Mouse (Mus musculus): ENCODE results near the gene Scaf1. TPM values are rescaled to one million over a fixed set of nuclear protein-coding genes. Genes with fewer than 3 reads are reported as not detected.
"Not testable (repeated sequence)": the region's sequence is repeated elsewhere in the genome, so short reads cannot be mapped to it uniquely, and the experiment has no call there.

Scaf1 gene
- polyA plus RNA-seq, 1 experiment from 2014 or later = 47.5 TPM

GRCm38 (mm10) chr7:45024281-45025248, 8.4 kb upstream of the Scaf1 start:
- WGBS = 87% methylated on average over 15 of the region's 15 CpGs
- DNase-seq (ENCODE audit: low spot score) (no peak), ATAC-seq (ENCODE audit: low read depth) (no peak)
- Histone ChIP-seq H3K9me3 (ENCODE audit: control insufficient read depth, low read length) (no peaks in the 10 kb centered on the region), H3K27me3 (replicated peaks; ENCODE audit: control insufficient read depth, insufficient read depth, low read length) (no peaks in the 10 kb centered on the region), H3K4me2 (ENCODE audit: low read depth, low read length) (no peak overlapping the region), H3K9ac (ENCODE audit: low read depth, low read length) (no peak overlapping the region), H3K36me3 (ENCODE audit: control insufficient read depth, insufficient read depth, low read length) (peaks cover 29% of the 10 kb centered on the region), H3K4me3 (ENCODE audit: low read depth, low read length) (no peak overlapping the region), H3K27ac (replicated peaks; ENCODE audit: low read depth, low read length) (0 out of 2 replicates have a peak overlapping the region, but pooled peaks have one; percentile 2), H3K4me1 (ENCODE audit: control insufficient read depth, insufficient read depth, low read length) (no peaks in the 10 kb centered on the region)

- DNase-seq (ENCODE audit: low spot score); H3K9me3 ChIP-seq (ENCODE audit: control insufficient read depth, low read length); H3K27me3 ChIP-seq (replicated peaks; ENCODE audit: control insufficient read depth, insufficient read depth, low read length); H3K4me1 ChIP-seq (ENCODE audit: control insufficient read depth, insufficient read depth, low read length); H3K9ac ChIP-seq (ENCODE audit: low read depth, low read length); H3K27ac ChIP-seq (replicated peaks; ENCODE audit: low read depth, low read length); ATAC-seq (ENCODE audit: low read depth); H3K4me3 ChIP-seq (ENCODE audit: low read depth, low read length); H3K4me2 ChIP-seq (ENCODE audit: low read depth, low read length): not testable (repeated sequence)
- 75% methylated on average over 5 of the region's 5 CpGs for WGBS
- H3K36me3 ChIP-seq (ENCODE audit: control insufficient read depth, insufficient read depth, low read length) = peaks cover 20% of the 10 kb centered on the region
These were observed 7.5 kb upstream of the Scaf1 start for GRCm38 (mm10) chr7:45023711-45024110.

- ATAC-seq (ENCODE audit: low read depth) = no peak
- Histone ChIP-seq H3K27me3 (replicated peaks; ENCODE audit: control insufficient read depth, insufficient read depth, low read length) (no peaks in the 10 kb centered on the region), H3K4me2 (ENCODE audit: low read depth, low read length) (no peak overlapping the region), H3K4me1 (ENCODE audit: control insufficient read depth, insufficient read depth, low read length) (peaks cover 11% of the 10 kb centered on the region; the same call in 1 of the 2 replicates), H3K36me3 (ENCODE audit: control insufficient read depth, insufficient read depth, low read length) (no peaks in the 10 kb centered on the region), H3K9me3 (ENCODE audit: control insufficient read depth, low read length) (no peaks in the 10 kb centered on the region), H3K27ac (replicated peaks; ENCODE audit: low read depth, low read length) (no peak overlapping the region), H3K4me3 (ENCODE audit: low read depth, low read length) (no peak overlapping the region), H3K9ac (ENCODE audit: low read depth, low read length) (no peak overlapping the region)
- no peak for DNase-seq (ENCODE audit: low spot score)
- WGBS = 80% methylated on average over 9 of the region's 9 CpGs
These were observed 4.1 kb upstream of the Scaf1 start for GRCm38 (mm10) chr7:45020225-45020624.

- H3K9me3 ChIP-seq (ENCODE audit: control insufficient read depth, low read length) = no peaks in the 10 kb centered on the region
- H3K4me1 ChIP-seq (ENCODE audit: control insufficient read depth, insufficient read depth, low read length) = peaks cover 19% of the 10 kb centered on the region
- no peak overlapping the region for H3K9ac ChIP-seq (ENCODE audit: low read depth, low read length)
- peak overlapping the region; percentile 70 for H3K4me2 ChIP-seq (ENCODE audit: low read depth, low read length)
- ATAC-seq (ENCODE audit: low read depth) = no peak
- H3K27me3 ChIP-seq (replicated peaks; ENCODE audit: control insufficient read depth, insufficient read depth, low read length) = no peaks in the 10 kb centered on the region
- H3K36me3 ChIP-seq (ENCODE audit: control insufficient read depth, insufficient read depth, low read length) = 0 out of 2 replicates have a peak, but pooled peaks cover under 1% of the 10 kb centered on the region
- H3K27ac ChIP-seq (replicated peaks; ENCODE audit: low read depth, low read length) = no peak overlapping the region
- peak; percentile 76 for DNase-seq (ENCODE audit: low spot score)
- 39% methylated on average over 8 of the region's 8 CpGs for WGBS
- peak overlapping the region; percentile 88 for H3K4me3 ChIP-seq (ENCODE audit: low read depth, low read length)
These were observed 2.9 kb upstream of the Scaf1 start for GRCm38 (mm10) chr7:45019031-45019571.

GRCm38 (mm10) chr7:45017242-45018061, 1.3 kb upstream of the Scaf1 start, which contains the start of gene Rras:
TSS of gene Rras (plus strand) at chr7:45017961.
- H3K4me1 ChIP-seq (ENCODE audit: control insufficient read depth, insufficient read depth, low read length) = peaks cover 19% of the 10 kb centered on the region
- DNase-seq (ENCODE audit: low spot score) = peak; percentile 100
- H3K36me3 ChIP-seq (ENCODE audit: control insufficient read depth, insufficient read depth, low read length) = peaks cover 17% of the 10 kb centered on the region
- WGBS = under 1% methylated on average over 36 of the region's 36 CpGs
- H3K9me3 ChIP-seq (ENCODE audit: control insufficient read depth, low read length) = no peaks in the 10 kb centered on the region
- H3K4me3 ChIP-seq (ENCODE audit: low read depth, low read length) = peak within 1 kb of the TSS; percentile 88
- H3K9ac ChIP-seq (ENCODE audit: low read depth, low read length) = peak within 1 kb of the TSS; percentile 67
- ATAC-seq (ENCODE audit: low read depth) = peak; percentile 91
- H3K4me2 ChIP-seq (ENCODE audit: low read depth, low read length) = peak within 1 kb of the TSS; percentile 70
- peak within 1 kb of the TSS; percentile 97 for H3K27ac ChIP-seq (replicated peaks; ENCODE audit: low read depth, low read length)
- H3K27me3 ChIP-seq (replicated peaks; ENCODE audit: control insufficient read depth, insufficient read depth, low read length) = no peaks in the 10 kb centered on the region

GRCm38 (mm10) chr7:45016761-45017160, 598 bp upstream of the Scaf1 start:
- Histone ChIP-seq H3K27me3 (replicated peaks; ENCODE audit: control insufficient read depth, insufficient read depth, low read length) (no peaks in the 10 kb centered on the region), H3K27ac (replicated peaks; ENCODE audit: low read depth, low read length) (peak overlapping the region; percentile 97), H3K36me3 (ENCODE audit: control insufficient read depth, insufficient read depth, low read length) (peaks cover 24% of the 10 kb centered on the region), H3K9ac (ENCODE audit: low read depth, low read length) (peak overlapping the region; percentile 67), H3K9me3 (ENCODE audit: control insufficient read depth, low read length) (no peaks in the 10 kb centered on the region), H3K4me3 (ENCODE audit: low read depth, low read length) (peak overlapping the region; percentile 88), H3K4me1 (ENCODE audit: control insufficient read depth, insufficient read depth, low read length) (peaks cover 19% of the 10 kb centered on the region), H3K4me2 (ENCODE audit: low read depth, low read length) (peak overlapping the region; percentile 70)
- no peak for ATAC-seq (ENCODE audit: low read depth)
- no peak for DNase-seq (ENCODE audit: low spot score)
- WGBS = 0% methylated on average over 4 of the region's 4 CpGs

GRCm38 (mm10) chr7:45015344-45015956, 713 bp downstream of the Scaf1 start:
- Histone ChIP-seq H3K4me2 (ENCODE audit: low read depth, low read length) (peak overlapping the region; percentile 71), H3K4me1 (ENCODE audit: control insufficient read depth, insufficient read depth, low read length) (peaks cover 19% of the 10 kb centered on the region), H3K9me3 (ENCODE audit: control insufficient read depth, low read length) (no peaks in the 10 kb centered on the region), H3K9ac (ENCODE audit: low read depth, low read length) (peak overlapping the region; percentile 97), H3K4me3 (ENCODE audit: low read depth, low read length) (peak overlapping the region; percentile 88), H3K27ac (replicated peaks; ENCODE audit: low read depth, low read length) (peak overlapping the region; percentile 86), H3K27me3 (replicated peaks; ENCODE audit: control insufficient read depth, insufficient read depth, low read length) (no peaks in the 10 kb centered on the region), H3K36me3 (ENCODE audit: control insufficient read depth, insufficient read depth, low read length) (peaks cover 37% of the 10 kb centered on the region)
- ATAC-seq (ENCODE audit: low read depth) (no peak), DNase-seq (ENCODE audit: low spot score) (no peak)
- under 1% methylated on average over 17 of the region's 20 CpGs for WGBS

GRCm38 (mm10) chr7:45014096-45014451, 2.1 kb downstream of the Scaf1 start:
- ATAC-seq (ENCODE audit: low read depth) (no peak), DNase-seq (ENCODE audit: low spot score) (no peak)
- no peaks in the 10 kb centered on the region for H3K9me3 ChIP-seq (ENCODE audit: control insufficient read depth, low read length)
- H3K9ac ChIP-seq (ENCODE audit: low read depth, low read length) = peak overlapping the region; percentile 97; the same call in 1 of the 2 replicates
- H3K4me3 ChIP-seq (ENCODE audit: low read depth, low read length) = no peak overlapping the region
- H3K4me2 ChIP-seq (ENCODE audit: low read depth, low read length) = peak overlapping the region; percentile 71; the same call in 1 of the 2 replicates
- no peaks in the 10 kb centered on the region for H3K27me3 ChIP-seq (replicated peaks; ENCODE audit: control insufficient read depth, insufficient read depth, low read length)
- peaks cover 15% of the 10 kb centered on the region for H3K4me1 ChIP-seq (ENCODE audit: control insufficient read depth, insufficient read depth, low read length)
- H3K27ac ChIP-seq (replicated peaks; ENCODE audit: low read depth, low read length) = no peak overlapping the region
- WGBS = 94% methylated on average over 3 of the region's 3 CpGs
- peaks cover 51% of the 10 kb centered on the region for H3K36me3 ChIP-seq (ENCODE audit: control insufficient read depth, insufficient read depth, low read length)
